Mouse (Mus musculus) cerebral cortex, adult 2 months (tissue): ENCODE data around the gene Setd3.

Source experiments
- WGBS: fragments of 180-500 bp; shearing (Covaris S2); methylation state at CpG from one replicate; pipeline ENCODE4 v1.1.7; 2018; 5-methylcytosine and 5-hydroxymethylcytosine counted together

Gene Setd3

DNA sequence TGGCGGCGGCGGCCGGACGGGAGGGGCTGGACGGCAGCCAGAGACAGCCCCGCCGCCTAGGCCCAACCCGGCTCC, at the start of gene Setd3:
Gene Setd3 (minus strand): TSS at position 69 of the 75 bp plus-strand sequence.
- WGBS = 1% methylated on average over 9 of the region's 9 CpGs

DNA sequence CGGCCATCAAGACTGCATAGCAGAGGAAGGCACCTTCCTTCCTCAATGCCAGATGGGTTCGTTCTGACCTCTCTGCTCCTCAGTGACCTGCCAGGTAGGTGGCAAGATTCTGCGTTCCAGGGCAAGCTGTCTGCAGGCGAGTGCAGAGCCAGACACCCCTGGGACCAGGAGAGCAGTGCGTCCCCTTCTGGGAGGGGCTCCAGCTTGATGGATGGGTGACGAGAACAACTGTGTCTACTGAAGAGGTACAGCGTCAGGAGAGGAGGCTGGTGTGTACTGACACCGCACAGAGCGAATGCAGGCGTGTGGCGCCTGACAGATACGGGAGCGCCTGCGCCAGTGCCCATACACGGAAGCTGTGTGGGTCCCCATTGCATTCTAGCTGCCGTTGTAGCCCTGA, 48.4 kb upstream of the Setd3 start:
- WGBS = 93% methylated on average over 16 of the region's 16 CpGs

- WGBS = 91% methylated on average over 12 of the region's 12 CpGs
Observed at GRCm38 (mm10) chr12:108226941-108227340, 47.8 kb upstream of the Setd3 start.

DNA sequence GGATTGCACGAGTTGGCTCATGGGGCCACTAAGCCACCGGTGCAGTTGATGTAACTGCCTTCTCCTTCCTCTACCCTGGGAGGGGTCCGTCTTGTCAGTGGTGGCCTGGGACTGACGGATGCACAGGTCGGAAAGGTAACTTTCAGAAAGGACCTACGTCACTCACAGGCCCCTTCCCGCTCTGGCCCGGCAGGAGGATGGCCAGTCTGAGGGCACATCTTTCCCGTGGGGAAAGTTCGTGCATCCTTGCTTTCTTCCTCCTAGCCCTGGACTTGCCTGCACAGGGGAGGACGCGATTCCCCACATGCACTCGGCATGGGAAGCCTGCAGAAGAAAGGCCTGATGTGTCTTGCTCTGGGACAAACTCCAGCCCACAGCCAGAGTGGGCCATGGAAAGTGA, 47.1 kb upstream of the Setd3 start:
- WGBS = 80% methylated on average over 13 of the region's 13 CpGs

- 77% methylated on average over 7 of the region's 7 CpGs for WGBS
Observed at GRCm38 (mm10) chr12:108225781-108226180, 46.7 kb upstream of the Setd3 start.

- 56% methylated on average over 8 of the region's 8 CpGs for WGBS
Observed at GRCm38 (mm10) chr12:108223357-108223756, 44.2 kb upstream of the Setd3 start.

DNA sequence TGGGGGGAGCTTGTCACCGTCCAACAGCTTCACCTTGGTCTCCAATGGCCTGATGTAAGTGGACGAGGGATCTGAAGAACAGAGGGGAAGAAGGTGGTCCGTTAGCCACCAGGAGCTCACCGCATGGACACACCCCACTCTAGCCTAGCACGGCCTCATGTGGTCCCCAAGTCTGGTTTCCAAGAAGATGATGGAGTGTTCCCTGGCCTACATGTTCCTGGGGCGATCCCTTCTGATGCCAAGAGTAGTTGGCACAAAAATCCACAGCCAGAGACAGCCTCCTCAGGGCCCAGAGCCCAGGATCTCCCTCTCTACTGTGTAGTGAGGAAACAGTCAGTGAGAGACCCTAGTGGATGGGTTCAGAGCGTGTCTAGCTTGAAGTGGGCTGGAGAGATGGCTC, 42.6 kb upstream of the Setd3 start:
- 88% methylated on average over 7 of the region's 7 CpGs for WGBS

DNA sequence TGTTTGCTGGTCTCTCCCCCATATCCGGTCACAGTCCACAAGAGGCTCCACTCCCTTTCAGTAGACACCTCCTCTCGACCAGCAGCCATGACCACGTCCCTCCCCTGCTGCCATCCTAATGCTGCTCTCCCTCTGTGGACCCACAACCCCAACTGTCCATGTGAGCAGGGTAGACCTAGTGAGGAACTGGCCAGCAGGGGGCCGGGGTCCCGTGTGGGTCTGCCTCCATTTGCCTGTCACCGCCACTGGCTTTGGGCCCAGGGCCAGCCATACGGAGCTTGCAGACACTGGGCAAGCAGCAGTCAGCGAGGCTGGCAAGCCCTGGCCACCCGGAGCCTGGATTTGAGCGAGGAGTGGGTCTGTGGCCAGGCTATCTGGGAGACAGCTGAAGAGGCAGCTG, 42.1 kb upstream of the Setd3 start:
- 49% methylated on average over 10 of the region's 10 CpGs for WGBS

DNA sequence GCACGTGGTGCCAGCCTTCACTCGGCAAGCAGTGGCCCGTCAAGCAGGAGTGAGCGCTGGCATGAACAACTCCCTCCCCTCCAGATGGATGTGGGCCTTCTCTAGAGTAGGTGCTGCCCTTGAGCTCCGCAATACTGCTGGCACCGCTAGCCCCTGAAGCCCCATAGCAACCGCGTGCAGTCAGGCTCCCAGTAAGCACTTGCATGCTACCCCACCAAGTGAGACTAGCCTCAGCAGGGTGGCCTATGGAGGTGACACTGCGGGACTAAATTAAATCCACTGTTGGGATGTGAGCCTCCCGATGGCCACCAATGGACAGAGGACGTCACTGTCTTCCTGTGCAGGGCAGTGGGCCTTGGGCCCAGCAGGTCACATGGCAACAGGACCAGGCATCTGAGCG, 41.5 kb upstream of the Setd3 start:
- 44% methylated on average over 12 of the region's 12 CpGs for WGBS

GRCm38 (mm10) chr12:108219825-108220616, 40.9 kb upstream of the Setd3 start:
- WGBS = 60% methylated on average over 21 of the region's 21 CpGs

- 31% methylated on average over 15 of the region's 15 CpGs for WGBS
Observed at GRCm38 (mm10) chr12:108219163-108219562, 40.0 kb upstream of the Setd3 start.

DNA sequence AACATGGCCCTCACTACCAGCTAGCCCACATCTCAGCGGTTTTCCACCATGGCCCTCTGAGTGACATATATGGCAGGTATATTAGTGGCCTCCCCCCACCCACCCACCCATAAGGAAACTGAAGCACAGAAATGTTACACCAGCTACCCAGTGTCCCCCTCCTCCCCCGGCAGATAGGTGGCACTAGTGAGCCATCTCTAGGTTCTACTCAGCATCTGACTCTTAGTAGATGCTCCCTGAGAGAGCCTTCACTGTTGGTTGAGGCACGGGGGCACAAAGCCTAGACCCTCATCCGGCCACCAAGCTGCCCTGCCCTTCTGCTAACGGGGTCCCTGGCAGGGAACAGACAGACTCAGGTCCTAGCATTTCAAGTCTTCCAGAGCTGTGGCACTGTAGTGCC, 38.5 kb upstream of the Setd3 start:
- 52% methylated on average over 5 of the region's 5 CpGs for WGBS

GRCm38 (mm10) chr12:108216611-108217370, 37.7 kb upstream of the Setd3 start:
- 67% methylated on average over 11 of the region's 11 CpGs for WGBS

DNA sequence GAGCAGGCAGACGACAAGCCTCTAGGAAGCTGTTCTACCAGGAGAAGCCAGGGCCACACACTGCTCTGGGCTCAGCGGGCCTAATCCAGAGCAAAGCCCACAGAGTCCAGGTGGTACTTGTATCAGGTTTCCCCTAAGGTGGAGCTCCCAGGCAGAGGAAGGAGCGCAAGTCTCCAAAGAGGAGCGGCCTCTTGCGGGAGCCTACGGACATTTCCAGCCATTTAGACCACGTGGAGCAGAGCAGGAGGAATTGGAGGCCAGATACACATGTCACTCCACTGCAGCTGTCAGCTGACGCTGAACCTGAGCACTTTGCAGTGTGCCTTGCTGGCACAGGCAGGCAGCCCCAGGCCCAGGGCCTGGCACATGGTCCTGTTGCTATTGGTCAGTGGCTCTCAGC, 36.0 kb upstream of the Setd3 start:
- WGBS = 85% methylated on average over 8 of the region's 8 CpGs

DNA sequence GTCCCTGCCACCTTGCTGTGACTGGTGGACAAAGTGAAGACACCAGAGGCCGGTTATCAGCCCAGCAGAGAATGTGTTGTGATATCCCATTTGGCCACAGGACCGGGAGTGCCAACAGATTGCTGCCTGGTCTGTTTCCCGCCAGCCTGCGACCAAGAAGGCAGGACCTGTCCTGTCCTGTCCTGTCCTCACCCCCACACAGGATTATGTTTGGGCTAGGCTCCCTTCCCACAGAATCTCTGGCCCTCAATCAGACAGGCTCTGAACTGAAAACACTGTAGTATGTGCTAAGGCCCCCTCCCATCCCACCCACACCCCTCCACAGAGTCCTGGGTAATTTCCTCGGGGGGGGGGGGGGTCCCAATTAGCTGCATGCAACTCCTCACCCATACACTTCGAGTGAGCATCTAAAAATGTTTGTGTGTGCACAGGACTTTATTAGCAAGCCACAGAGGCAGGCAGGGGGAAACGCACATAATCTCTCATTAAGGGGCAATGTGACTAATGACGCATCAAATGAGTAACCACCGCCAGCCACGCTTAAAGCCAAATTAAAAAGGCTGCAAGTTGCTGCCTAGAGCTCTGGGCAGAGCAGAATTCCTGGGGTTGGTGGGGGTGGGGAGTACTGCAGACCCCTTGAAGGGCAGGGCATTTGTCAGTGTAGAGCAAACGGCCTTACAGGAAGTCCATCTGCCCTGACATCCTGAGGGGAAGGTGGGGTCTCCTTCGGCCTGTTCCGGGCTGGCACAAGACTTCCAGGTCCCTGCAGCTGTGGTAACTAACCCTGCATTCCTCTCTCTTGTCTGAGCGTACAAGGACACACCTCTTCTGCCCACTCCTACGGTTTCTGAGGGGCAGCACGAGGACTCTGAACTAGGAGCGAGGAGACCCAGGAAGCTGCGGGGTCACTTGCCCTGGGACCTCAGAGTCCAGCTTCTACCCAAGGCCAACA, 34.3 kb upstream of the Setd3 start:
- 68% methylated on average over 18 of the region's 18 CpGs for WGBS

DNA sequence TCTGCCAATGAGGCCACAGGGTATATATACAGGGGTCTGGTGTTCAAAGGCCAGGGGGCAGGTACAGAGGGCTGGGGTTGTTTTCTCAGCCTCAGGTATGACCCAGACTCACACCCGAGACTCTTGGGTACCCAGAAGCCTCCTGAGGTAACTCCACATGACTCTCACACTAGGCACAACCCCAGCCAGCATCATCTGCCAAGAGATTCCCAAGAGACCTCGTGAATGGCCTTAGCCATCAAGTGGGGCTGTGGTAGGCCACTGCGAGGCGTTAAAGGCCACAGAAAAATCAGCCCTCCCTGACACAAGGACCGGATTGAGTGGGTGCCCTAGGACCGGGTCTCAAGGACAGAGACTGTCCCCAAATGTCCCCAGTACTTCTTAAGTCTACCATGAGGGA, 33.4 kb upstream of the Setd3 start:
- 74% methylated on average over 6 of the region's 6 CpGs for WGBS

DNA sequence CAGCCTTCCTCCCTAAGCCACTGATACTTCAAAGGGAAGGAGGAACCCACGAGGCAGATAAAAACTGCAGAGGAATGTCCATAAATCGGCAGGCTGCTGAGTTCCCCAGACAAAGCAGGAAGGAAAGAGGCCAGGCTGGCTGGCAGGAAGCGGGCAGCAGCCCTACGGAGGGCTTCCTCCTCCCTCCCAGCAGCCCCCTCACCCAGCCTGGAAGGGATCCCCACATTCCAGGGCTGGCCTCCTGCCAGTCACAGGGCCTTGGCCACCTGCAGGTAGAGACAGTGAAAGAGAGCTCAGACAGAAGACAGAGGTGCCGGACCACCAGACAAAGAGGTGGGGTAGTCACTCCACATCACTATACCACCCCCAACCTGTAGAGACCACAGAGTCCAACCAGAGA, 33.0 kb upstream of the Setd3 start:
- 59% methylated on average over 5 of the region's 5 CpGs for WGBS

DNA sequence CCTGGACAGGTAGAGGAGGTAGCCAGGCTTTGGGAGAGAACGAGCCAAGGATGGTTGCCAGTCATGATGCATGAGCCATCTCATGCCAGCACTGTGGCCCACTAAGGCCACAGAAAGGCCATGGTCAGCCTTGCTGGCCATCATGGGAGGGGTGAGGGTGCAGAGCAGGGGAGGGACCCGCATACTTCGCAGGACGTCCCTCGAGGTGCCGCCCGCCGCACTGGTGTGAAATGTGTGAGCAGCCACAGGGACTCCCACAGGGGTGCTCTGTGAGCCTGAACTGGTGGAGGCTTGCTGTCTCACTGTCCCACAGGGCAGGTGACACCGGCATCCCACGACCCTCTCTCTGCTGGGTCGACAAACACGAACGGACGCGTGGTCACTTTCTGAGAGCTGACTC, 31.5 kb upstream of the Setd3 start:
- 97% methylated on average over 15 of the region's 15 CpGs for WGBS

GRCm38 (mm10) chr12:108208726-108209438, 29.8 kb upstream of the Setd3 start:
- 18% methylated on average over 13 of the region's 13 CpGs for WGBS

DNA sequence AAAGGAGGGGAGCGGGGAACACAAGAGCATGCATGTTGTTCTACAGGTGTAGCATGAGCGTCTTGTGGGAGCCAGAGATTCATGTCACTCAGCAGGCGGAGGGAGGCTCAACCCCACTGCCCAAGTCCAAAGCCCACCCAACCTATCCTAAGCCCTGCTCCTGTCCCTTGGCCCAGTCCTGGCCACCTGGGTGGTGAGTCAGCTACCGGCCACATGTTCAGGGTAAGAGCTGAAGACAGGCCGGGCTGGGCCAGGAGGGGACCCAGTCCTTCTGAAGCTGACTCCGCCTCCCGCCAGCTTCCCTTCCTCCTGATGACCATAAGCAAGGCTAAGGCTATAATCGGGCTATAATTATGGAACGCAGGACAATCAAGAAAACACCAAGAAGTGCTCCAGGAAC, 29.1 kb upstream of the Setd3 start:
- WGBS = 94% methylated on average over 9 of the region's 9 CpGs

GRCm38 (mm10) chr12:108206641-108207040, 27.5 kb upstream of the Setd3 start:
- WGBS = 6% methylated on average over 5 of the region's 5 CpGs

DNA sequence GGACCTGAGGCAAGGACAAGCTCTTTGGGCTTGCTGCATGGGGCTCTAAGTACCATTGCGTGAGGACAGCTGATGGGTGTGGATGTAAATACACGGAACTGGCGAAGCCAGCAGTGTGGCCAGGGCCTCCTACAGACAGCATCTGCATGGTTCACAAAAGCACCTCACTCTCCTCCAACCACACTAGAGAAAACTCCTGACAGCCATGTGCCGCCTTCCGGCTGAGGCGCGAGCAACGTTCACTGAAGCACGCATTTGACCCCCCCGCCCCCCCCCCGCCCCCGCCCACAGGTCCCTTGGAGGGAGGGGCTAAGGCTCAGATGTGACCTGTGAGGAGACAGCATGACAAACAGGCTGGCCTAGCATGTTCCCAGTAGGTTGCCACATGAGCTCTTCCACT, 25.9 kb upstream of the Setd3 start:
- 52% methylated on average over 12 of the region's 12 CpGs for WGBS
